Mouse (Mus musculus) right cerebral cortex, adult 2 months (tissue): ENCODE results near the gene Plekhh2.

Experiments used
- DNase-seq, 2 experiments: peaks; one replicate each; pipeline ENCODE4 v3.0.0; 2021 to 2022; ENCODE audit warnings: low spot score in 2 of 2

Plekhh2 gene

GRCm38 (mm10) chr17:84573940-84574339 is 62.2 kb downstream of the Plekhh2 start:
- no peak for DNase-seq

- peak in 1 of 2 experiments; percentile 44 for DNase-seq
Measured at GRCm38 (mm10) chr17:84575108-84575507, 63.4 kb downstream of the Plekhh2 start.

DNA sequence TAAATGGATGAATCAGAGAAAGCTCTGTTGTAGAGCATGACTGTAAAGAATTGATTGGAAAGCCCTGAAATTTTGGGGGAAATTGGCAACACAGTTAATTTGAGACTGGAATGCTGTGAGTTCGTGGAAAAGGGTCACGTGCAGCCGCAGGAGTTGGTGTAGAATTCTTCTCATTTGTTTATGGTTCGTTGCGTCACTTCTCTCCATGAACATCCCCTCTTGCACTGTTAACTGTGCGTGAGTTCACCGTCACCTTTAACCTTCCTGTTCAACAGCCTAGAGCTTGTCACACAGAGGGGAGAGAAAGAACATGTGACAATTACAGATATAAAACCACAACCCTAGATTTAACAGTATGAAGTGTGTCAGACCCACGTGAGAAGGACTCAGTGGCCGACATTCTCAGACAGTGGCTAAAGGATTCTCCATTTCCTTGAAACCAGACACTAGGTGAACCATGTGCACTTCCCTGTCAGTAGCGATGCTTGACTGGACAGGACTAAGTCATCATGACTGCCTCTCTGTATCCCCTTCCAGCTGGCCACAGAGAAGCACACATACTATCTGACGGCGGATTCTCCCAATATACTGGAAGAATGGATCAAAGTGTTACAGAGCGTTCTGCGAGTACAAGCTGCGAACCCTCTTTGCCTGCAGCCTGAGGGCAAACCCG is 65.1 kb downstream of the Plekhh2 start:
- no peak for DNase-seq

DNA sequence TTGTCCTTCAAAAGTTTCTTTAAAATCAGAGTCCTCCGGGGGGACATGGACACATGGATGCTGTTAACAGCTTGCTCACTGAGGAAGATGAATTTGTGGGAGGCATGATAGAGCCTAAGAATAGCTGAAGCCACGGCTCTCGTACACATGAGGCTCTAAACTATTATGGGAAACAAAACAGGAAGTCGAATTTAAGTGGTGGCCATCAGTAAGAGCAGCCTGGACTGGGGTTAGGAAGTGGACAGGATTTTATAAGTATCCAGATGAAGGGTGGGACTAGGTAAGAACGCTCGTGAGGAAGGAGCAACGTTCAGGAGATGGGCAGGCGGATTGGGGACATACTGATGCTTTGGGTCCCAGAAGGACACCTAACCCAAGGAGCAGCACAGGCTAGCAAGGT is 67.6 kb downstream of the Plekhh2 start:
- no peak for DNase-seq

DNA sequence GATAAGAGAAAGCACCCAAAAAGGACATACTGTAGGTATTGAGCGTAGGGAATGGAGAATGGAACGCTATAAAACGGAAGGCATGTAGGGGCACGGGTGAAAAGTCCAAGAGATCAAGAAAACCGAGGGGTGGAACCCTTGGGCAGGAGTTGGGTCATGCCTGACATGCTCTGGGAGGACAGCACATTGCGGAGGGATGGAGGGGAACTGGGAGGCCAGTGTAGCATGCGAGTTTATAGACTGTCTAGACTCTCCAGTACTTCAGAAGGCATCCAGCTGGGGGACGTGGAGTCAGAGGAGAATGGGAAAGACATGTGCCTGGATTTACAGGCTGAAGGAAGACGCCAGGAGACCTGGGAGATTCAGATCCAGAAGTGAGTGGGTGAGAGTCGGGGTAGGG is 68.1 kb downstream of the Plekhh2 start:
- DNase-seq, result no peak

DNA sequence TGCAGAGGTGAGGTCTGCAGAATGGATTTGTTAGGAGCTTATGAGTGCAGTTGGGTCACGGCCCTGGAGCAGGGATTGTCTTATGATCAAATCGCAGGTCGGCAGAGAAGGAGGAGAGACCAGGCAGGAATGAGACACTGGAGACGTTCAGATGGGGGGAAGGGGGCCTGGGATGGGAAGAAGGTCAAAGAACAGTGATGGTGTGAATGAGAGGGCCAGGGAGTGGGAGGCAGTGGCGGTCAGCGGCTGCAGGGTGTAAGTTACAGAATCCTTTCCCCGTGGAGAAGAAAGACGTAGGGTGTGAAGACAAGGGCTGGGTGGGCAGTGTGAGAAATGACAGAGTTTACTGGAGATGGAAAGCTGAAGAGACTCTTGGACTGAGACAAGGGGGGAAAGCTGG is 69.1 kb downstream of the Plekhh2 start:
- no peak for DNase-seq

- DNase-seq, result no peak
Measured at GRCm38 (mm10) chr17:84581740-84582414, 70.2 kb downstream of the Plekhh2 start.

- DNase-seq, result no peak
Measured at GRCm38 (mm10) chr17:84584107-84584506, 72.4 kb downstream of the Plekhh2 start.

- DNase-seq, result peak; percentile 52 to 63
Measured at GRCm38 (mm10) chr17:84585104-84585503, 73.4 kb downstream of the Plekhh2 start.

GRCm38 (mm10) chr17:84590065-84590464 is 78.4 kb downstream of the Plekhh2 start:
- DNase-seq, result no peak

DNA sequence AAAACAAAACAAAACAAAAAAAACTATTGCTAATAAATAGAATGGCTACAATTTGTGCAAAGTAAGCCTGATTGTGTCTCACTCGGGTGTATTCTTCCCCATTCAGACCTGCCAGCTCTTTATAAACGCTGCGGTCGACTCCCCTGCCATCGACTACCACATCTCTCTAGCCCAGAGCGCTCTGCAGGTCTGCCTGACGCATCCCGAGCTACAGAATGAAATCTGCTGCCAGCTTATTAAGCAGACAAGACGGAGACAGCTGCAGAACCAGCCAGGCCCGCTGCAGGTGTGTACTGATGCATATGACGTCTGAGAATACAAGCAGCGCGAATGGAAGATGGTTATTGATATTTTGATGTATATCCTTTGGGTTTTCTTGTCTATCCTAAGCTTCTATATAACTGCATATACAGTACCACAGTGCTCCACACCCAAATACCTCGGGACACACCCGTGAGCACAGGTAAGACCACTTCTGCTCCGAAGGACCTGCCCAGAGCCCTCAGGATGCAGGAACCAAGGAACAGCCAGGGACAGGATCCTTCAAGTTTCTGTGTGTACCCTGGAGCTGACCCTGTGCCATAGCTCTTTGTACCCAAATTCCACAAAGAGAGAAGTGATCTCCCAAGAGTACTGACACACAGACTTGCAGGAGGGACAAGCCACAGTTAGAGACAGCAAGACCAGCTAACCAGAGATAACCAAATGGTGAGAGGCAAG is 79.9 kb downstream of the Plekhh2 start:
- no peak for DNase-seq

DNA sequence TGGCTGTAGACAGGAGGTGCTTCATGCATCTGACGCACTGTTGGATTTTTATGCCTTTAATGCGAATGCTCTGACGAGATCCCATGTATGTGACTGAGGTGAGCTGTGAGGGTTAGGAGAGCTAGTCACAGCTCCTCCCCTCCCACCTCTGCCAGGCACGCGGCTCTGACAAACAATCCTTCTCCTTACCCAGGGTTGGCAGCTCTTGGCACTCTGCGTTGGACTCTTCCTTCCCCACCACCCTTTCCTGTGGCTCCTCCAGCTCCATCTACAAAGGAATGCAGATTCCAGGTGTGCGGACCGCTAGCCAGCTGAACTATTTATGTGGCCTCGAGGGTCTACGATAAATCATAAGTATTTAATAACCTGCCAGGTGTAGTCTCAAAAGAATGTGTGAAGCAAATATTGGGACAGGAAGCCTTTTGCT is 84.3 kb downstream of the Plekhh2 start:
- no peak for DNase-seq

GRCm38 (mm10) chr17:84596501-84596900 is 84.8 kb downstream of the Plekhh2 start:
- no peak for DNase-seq

- DNase-seq, result no peak
Measured at GRCm38 (mm10) chr17:84597859-84598258, 86.2 kb downstream of the Plekhh2 start.

DNA sequence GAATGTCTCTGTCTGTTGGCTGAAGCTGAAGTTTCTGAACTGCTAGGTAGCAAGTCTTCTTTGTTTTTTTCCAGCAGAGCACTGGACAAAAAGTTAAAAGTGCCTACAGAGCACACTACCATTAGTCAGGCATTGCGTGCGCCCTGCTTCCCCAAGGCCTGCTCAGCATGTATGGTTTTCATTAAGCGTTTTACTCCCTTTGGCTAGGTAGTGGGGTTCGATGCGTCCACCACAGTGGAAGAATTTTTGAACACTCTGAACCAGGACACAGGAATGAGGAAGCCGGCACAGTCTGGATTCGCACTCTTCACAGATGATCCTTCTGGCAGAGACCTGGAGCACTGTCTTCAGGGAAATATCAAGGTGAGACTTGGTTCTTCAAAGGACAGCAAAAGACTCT is 87.2 kb downstream of the Plekhh2 start:
- no peak for DNase-seq

- no peak for DNase-seq
Measured at GRCm38 (mm10) chr17:84600051-84600983, 88.6 kb downstream of the Plekhh2 start.

DNA sequence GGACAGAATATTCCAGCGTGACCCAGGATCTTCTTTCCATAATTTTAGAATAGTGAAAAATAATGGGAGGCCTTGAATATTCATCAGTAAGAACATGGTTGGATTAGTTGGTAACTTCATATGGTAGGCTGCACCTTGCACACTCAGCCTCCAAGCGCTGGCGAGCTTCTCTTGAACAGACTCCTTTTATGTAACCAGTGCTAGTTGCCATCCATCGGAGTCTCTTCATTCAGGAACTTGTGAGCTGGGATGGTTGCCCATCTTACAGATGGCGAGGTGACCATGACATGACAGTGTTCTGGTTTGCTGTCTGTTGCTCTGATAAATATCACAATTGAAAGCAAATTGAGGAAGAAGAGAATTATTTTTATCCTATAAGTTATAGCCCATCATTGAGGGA is 90.1 kb downstream of the Plekhh2 start:
- DNase-seq, result no peak

- DNase-seq, result no peak
Measured at GRCm38 (mm10) chr17:84603202-84603627, 91.5 kb downstream of the Plekhh2 start.

- DNase-seq, result no peak
Measured at GRCm38 (mm10) chr17:84603709-84604420, 92.2 kb downstream of the Plekhh2 start.

- no peak for DNase-seq
Measured at GRCm38 (mm10) chr17:84606976-84607375, 95.3 kb downstream of the Plekhh2 start.

GRCm38 (mm10) chr17:84607617-84608016 is 95.9 kb downstream of the Plekhh2 start:
- no peak for DNase-seq
